Mouse (Mus musculus): ENCODE measurements around the gene Cry1.

- TF ChIP-seq CTCF (IDR thresholded peaks at IDR 0.05; ENCODE audit: insufficient read depth, low read length) = no peak
- TF ChIP-seq POLR2A (IDR thresholded peaks at IDR 0.05; ENCODE audit: borderline replicate concordance, extremely low read depth, low read depth, low read length) = no peak
Measured at GRCm38 (mm10) chr10:85176640-85177039, 8.2 kb downstream of the Cry1 start.
